Mouse (Mus musculus) cerebral cortex, adult 2 months (tissue): ENCODE measurements around the gene Samd14.

ENCODE experiments used
- WGBS: fragments of 180-500 bp; shearing (Covaris S2); methylation state at CpG from one replicate; pipeline ENCODE4 v1.1.7; 2018; 5-methylcytosine and 5-hydroxymethylcytosine counted together

The Samd14 gene

GRCm38 (mm10) chr11:95036521-95036920 is 26.8 kb downstream of the Samd14 start:
- 99% methylated on average over 5 of the region's 5 CpGs for WGBS

DNA sequence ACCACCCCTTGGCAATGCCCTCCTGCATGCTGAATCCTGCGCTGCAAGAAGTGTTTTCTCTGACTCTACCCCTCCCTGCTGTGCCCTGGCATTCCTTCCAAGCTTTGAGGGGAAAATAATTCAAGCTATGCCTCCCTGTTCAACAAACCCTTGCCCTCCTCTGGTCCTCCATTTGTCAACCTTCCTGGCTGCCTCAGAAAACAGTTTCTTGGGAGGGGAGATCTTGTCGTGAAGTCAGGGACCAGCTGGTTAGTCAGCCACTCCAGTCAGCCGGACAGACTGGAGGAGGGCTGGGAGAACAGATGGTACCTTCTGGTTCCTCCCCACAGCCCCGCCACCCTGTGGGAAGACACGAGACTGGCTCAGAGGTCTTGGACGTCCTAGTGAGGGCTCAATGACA is 27.6 kb downstream of the Samd14 start:
- WGBS: 47% methylated on average over 6 of the region's 6 CpGs

DNA sequence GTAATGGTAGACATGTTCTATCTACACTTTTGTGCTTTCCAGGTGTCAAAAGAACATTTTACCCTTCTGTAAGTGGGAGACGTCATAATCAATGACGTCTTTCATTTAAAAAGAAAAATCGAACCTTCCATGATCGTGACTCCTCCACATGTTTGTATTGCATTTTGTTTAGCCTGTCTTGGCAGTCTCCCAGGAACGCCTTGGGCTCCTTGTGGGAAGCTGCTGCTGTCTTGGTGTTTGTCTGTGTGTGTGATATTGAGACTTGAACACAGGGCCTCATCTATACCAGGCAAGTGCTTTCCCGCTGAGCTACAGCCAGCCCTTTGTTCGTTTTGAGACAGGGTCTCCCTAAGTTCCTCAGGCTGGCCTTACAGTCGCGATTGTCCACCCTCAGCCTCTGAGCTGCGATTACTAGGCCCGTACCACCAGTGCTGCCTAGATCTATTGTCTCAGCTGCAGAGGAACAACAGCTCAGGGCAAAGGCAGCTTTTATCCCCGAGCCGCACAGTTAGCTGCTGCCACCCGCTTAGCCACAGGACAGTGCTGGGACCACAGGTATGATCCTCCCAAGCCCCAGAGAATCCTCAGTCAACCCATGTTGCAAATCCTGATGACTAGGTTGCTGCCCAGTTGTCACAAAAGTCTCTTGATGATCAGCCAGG is 28.6 kb downstream of the Samd14 start:
- WGBS: 57% methylated on average over 14 of the region's 14 CpGs

GRCm38 (mm10) chr11:95038818-95039655 is 29.4 kb downstream of the Samd14 start:
- WGBS: 81% methylated on average over 13 of the region's 13 CpGs

- 76% methylated on average over 4 of the region's 4 CpGs for WGBS
Observed at GRCm38 (mm10) chr11:95039766-95040165, 30.1 kb downstream of the Samd14 start.

DNA sequence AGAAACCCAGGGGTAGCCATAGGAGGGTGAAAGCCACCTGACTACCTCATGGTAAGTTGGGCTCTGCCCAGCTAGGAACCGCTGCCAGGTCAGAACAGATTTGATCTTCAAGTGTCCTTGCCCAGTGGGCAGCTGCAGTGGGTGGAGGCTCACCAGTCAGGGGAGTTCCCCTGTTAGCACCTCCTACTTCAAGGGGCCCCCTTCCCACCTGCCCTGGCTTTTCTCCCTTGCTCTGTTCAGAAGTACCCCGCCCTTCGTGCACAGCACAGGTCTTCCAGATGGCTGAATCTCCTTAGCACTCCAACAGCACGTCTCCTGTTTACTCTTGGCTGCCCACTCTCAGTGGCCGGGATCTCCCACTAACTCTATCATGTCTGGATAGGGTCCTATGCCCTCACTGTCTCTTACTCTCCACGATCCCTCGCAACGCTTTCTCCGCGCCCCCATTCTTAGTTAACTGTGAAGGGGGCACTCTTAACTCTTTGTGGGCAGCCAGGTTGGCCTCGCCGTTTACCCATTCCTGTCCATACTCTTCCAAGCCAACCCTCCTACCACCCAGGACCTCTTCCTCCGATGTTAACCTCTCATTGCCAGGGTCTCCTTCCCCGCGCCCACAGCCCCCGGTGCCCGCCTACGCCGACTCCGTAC is 30.9 kb downstream of the Samd14 start:
- WGBS: under 1% methylated on average over 20 of the region's 20 CpGs

- WGBS: 0% methylated on average over 41 of the region's 41 CpGs
Observed at GRCm38 (mm10) chr11:95041139-95041609, 31.5 kb downstream of the Samd14 start, which contains the start of gene Pdk2. TSS of gene Pdk2 (minus strand) at chr11:95041354.

GRCm38 (mm10) chr11:95042096-95042495 is 32.4 kb downstream of the Samd14 start:
- 1% methylated on average over 11 of the region's 11 CpGs for WGBS

- WGBS: 91% methylated on average over 4 of the region's 4 CpGs
Observed at GRCm38 (mm10) chr11:95043060-95043459, 33.4 kb downstream of the Samd14 start.

- WGBS: 71% methylated on average over 7 of the region's 7 CpGs
Observed at GRCm38 (mm10) chr11:95043608-95044007, 33.9 kb downstream of the Samd14 start.

DNA sequence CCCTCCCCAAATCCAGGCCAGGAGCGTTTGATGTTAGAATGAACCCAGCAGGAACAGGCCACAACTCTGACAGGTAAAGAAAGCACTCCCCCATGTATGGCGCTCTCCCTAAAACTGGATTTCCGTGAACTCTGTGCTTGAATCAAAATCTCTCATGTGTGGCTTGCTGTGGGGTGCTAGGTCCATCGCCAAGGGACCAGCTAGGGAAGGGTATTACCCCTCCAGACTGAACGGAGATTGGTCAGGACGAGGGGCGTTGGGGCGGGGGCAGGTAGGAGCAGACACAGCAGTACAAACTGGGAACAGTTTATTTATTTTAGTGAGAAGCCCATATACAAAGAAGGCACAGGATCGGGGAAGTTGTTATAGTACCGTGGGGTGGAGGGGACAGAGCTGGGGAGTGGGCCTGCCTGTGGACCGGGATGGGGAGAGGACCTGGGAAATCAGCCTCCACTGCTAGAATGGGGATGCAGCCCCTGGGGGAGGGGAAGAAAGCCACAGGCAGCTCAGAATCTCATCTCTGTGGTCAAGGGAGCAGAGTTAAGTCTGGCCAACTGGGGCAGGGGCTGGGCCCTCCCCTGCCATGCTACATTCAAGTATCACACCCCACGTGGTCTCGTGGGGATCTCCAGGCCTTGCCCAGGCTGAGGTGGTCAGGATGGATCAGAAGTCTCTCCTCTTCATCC is 34.6 kb downstream of the Samd14 start:
- WGBS: 74% methylated on average over 13 of the region's 13 CpGs

DNA sequence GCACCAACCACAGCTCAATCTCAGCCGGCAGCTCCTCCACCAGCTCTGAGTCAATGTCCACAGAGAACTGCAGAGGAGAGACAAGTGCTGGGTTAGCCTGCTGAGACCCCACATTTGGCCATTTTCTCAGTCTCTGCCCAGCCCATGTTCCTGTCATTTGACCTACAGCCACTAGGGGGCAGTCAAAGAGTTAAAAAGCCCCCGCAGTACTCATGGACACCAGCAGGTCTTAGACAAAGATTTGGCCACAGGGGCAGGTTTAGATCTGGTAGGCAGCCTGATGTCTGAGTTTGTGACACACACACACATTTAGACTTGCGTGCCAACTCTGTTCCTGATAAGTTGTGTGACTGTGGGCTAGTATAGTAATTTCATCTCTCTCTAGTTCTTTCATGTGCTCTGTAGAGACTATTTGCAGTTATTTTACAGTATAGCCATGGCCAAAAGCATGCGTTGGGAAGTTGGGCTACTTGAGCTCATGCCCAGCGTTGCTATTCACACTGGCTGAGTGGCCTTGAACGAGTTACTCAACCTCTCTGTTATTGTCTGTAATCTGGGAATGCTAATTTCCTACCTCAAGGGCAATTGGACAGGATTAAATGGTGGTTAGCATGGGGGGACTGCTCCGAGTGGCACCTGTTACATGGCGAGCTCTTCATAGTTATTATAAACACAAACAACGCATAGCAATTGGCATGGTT is 37.5 kb downstream of the Samd14 start:
- 50% methylated on average over 9 of the region's 9 CpGs for WGBS

DNA sequence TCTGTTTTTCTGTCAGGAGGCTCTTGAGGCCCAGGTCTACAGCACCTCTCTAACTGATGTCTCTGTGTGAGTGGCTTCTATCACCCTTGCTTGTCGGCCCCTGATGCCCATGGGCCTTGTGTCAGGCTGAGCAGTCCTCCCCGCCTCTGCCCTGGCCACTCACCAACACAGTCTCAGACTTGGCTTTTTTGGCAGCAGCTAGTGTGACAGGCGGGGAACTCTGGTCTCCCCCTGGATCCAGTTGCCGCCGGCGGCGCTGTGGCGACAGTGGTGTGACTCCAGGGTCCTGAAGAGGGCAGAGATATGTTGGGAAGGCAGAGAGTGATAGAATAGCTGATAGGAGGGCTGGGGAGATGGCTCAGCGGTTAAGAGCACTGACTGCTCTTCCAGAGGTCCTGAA is 43.4 kb downstream of the Samd14 start:
- WGBS: 83% methylated on average over 9 of the region's 9 CpGs

DNA sequence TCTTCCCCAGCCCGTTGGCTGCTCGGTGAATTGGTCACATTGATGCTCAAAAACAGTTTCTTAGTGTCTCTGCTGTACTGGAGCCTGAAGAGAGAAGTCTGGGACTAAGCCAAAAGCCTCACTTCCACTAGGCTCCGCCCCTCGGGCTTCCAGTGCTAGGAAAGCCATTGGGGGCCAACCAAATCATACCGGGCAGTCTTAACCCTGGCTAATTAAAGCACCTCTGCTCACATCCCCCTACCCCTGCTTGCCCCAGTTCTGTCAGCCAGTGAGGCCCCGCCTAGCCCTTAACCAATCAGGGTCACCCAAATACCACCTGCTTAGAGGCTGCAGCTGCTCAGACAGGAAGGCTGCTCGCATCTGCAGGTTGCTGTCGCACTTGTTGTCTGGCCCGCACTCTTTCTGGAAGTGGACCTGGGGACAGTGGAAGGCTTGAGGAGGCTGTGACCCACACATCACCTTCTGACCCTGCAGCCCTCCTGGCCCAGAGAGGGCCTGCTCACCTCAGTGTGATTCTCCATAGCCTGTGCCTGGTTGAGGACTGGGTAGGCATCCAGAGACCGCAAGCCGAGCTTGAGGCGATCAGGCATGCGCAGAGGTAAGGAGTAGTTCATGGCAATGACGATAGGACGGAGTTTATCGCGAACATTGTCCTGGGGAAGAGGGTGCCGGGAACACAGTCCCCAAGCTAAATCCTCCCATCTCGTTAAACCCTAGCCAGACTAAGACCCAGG is 47.3 kb downstream of the Samd14 start:
- 52% methylated on average over 19 of the region's 19 CpGs for WGBS

GRCm38 (mm10) chr11:95069226-95069957 is 59.7 kb downstream of the Samd14 start:
- WGBS: 90% methylated on average over 10 of the region's 10 CpGs

- 81% methylated on average over 8 of the region's 8 CpGs for WGBS
Observed at GRCm38 (mm10) chr11:95070140-95071107, 60.7 kb downstream of the Samd14 start.

DNA sequence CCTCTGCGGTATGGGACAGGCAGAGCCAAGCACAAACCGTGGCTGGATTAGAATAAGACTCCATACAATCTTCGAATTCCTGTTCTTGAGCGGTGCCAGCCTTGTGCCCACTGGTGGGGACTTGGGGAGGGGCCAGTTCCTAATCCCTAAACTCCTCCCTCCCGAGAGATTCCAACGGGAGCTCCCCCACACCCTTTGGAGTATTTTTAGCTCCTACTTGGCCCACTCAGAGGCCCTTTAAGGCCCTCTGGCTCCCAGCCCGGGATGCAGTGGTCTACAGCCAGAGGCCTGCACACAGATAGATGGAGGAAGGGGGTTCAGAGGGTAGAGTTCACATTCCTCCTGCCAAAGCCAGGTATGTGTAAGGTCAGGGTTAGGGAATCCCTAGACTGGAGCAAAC is 61.6 kb downstream of the Samd14 start:
- 51% methylated on average over 7 of the region's 7 CpGs for WGBS

GRCm38 (mm10) chr11:95072136-95072535 is 62.5 kb downstream of the Samd14 start:
- WGBS: 74% methylated on average over 8 of the region's 8 CpGs

DNA sequence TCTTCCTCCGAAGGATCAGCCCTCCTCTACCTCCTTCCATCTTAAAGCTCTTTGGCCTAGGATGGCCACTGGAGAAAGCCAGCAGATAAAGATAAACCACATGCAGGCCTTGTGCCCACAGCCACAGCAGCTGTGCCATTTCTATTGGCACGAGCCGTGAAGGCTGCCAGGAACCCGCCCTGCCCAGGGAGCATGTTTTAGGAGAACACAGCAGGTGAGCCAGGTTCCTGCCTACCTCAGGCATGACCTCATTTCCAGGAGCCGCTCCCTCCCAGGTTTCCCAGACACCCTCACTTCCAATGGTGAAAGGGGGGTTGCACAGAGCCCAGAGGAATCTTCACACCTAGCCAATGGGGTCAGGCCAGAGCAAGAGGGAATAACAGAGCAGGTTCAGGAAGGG is 63.1 kb downstream of the Samd14 start:
- WGBS: 64% methylated on average over 5 of the region's 5 CpGs
